Mouse (Mus musculus) neural tube, embryonic 11.5 days (tissue): ENCODE data around the gene Rgs9bp. TPM values are rescaled to one million over a fixed set of nuclear protein-coding genes. Genes with fewer than 3 reads are reported as not detected.

Experiments
- ATAC-seq: fragments of 200-750 bp; cut with Nextera tagmentation; 2 replicates; pipeline ENCODE4 v1.8.0; 2017; ENCODE audit warnings: moderate number of reproducible peaks, mild to moderate bottlenecking, moderate TSS enrichment, moderate library complexity; ENCODE audit not compliant: insufficient read depth, low FRiP score, low TSS enrichment
- DNase-seq: peaks from one replicate; pipeline ENCODE4 v3.0.0-alpha.2; 2015; ENCODE audit warnings: low spot score
- H3K27ac ChIP-seq: fragments of 300-500 bp; sonication (generic); 2 replicates; pipeline ENCODE4 v1.5.1; 2014; ENCODE audit warnings: low read depth, mild to moderate bottlenecking, low read length
- H3K27me3 ChIP-seq: fragments of 300-500 bp; sonication (generic); 2 replicates; pipeline ENCODE4 v1.6.1; 2014; ENCODE audit warnings: mild to moderate bottlenecking, low read length, mixed read lengths; ENCODE audit not compliant: control insufficient read depth, insufficient read depth
- H3K36me3 ChIP-seq: fragments of 300-500 bp; sonication (generic); 2 replicates; pipeline ENCODE4 v1.6.1; 2014; ENCODE audit warnings: mild to moderate bottlenecking, low read length, moderate library complexity, mixed read lengths; ENCODE audit not compliant: control insufficient read depth, insufficient read depth
- H3K4me1 ChIP-seq: fragments of 300-500 bp; sonication (generic); 2 replicates; pipeline ENCODE4 v1.6.1; 2014; ENCODE audit warnings: low read length, mixed read lengths; ENCODE audit not compliant: control insufficient read depth, insufficient read depth
- H3K4me2 ChIP-seq: fragments of 300-500 bp; sonication (generic); 2 replicates; pipeline ENCODE4 v1.6.1; 2014; ENCODE audit warnings: low read depth, mild to moderate bottlenecking, moderate library complexity
- H3K4me3 ChIP-seq: fragments of 300-500 bp; sonication (generic); 2 replicates; pipeline ENCODE4 v1.5.1; 2014; ENCODE audit warnings: low read depth, low read length
- H3K9ac ChIP-seq: fragments of 300-500 bp; sonication (generic); 2 replicates; pipeline ENCODE4 v1.6.1; 2014; ENCODE audit warnings: mild to moderate bottlenecking, low read length
- H3K9me3 ChIP-seq: fragments of 300-500 bp; sonication (generic); 2 replicates; pipeline ENCODE4 v1.6.1; 2016; ENCODE audit warnings: low read length; ENCODE audit not compliant: control insufficient read depth
- WGBS: fragments of 180-500 bp; shearing (Covaris S2); extraction: QIAGEN DNeasy Blood & Tissue Kit; methylation state at CpG from one replicate; pipeline ENCODE4 v1.1.7; 2014; 5-methylcytosine and 5-hydroxymethylcytosine counted together
- polyA plus RNA-seq: library from polyadenylated mRNA; unstranded; fragments of >200 nt; fragmentation: Nextera tagmentation; extraction: Ambion mirVana; gene quantifications from 2 replicates; pipeline ENCODE4 v1.2.1, GENCODE M21; 2014

Rgs9bp gene
- 0.18 and 0.24 TPM in 2 replicates for polyA plus RNA-seq

- H3K4me1 ChIP-seq = peaks cover 9% of the 10 kb centered on the region
- H3K9ac ChIP-seq = peak within 1 kb of the TSS; percentile 83
- no peaks in the 10 kb centered on the region for H3K36me3 ChIP-seq
- H3K27me3 ChIP-seq = peaks cover 21% of the 10 kb centered on the region
- H3K9me3 ChIP-seq = no peaks in the 10 kb centered on the region
- 0 out of 2 replicates have a peak within 1 kb of the TSS, but pooled peaks have one; percentile 34 for H3K27ac ChIP-seq
- under 1% methylated on average over 37 of the region's 45 CpGs for WGBS
- ATAC-seq = peak; percentile 75
- H3K4me3 ChIP-seq = peak within 1 kb of the TSS; percentile 82
- H3K4me2 ChIP-seq = peak within 1 kb of the TSS; percentile 100
- peak; percentile 66 for DNase-seq
Measured at GRCm38 (mm10) chr7:35585191-35586054, at the start of gene Rgs9bp. Rgs9bp (minus strand) TSS chr7:35585582.

- 71% methylated on average over 5 of the region's 5 CpGs for WGBS
- Histone ChIP-seq H3K4me1 (no peaks in the 10 kb centered on the region), H3K27ac (no peak overlapping the region), H3K4me3 (no peak overlapping the region), H3K9me3 (no peaks in the 10 kb centered on the region), H3K4me2 (no peak overlapping the region), H3K9ac (no peak overlapping the region), H3K36me3 (peaks cover 2% of the 10 kb centered on the region), H3K27me3 (no peaks in the 10 kb centered on the region)
- peak; percentile 38 for DNase-seq
- ATAC-seq = no peak
Measured at GRCm38 (mm10) chr7:35628496-35628895, 43.1 kb upstream of the Rgs9bp start.

GRCm38 (mm10) chr7:35627371-35627770, 42.0 kb upstream of the Rgs9bp start:
- 92% methylated on average over 10 of the region's 10 CpGs for WGBS
- Histone ChIP-seq H3K27me3 (no peaks in the 10 kb centered on the region), H3K9ac (no peak overlapping the region), H3K4me1 (no peaks in the 10 kb centered on the region), H3K4me3 (no peak overlapping the region), H3K27ac (no peak overlapping the region), H3K4me2 (no peak overlapping the region), H3K9me3 (no peaks in the 10 kb centered on the region), H3K36me3 (peaks cover 2% of the 10 kb centered on the region)
- no peak for ATAC-seq
- DNase-seq = no peak

- Histone ChIP-seq H3K4me3 (no peak overlapping the region), H3K9ac (no peak overlapping the region), H3K36me3 (peaks cover under 1% of the 10 kb centered on the region), H3K4me2 (no peak overlapping the region), H3K4me1 (no peaks in the 10 kb centered on the region), H3K27ac (no peak overlapping the region), H3K9me3 (no peaks in the 10 kb centered on the region), H3K27me3 (no peaks in the 10 kb centered on the region)
- ATAC-seq (no peak), DNase-seq (no peak)
- WGBS = 99% methylated on average over 5 of the region's 5 CpGs
Measured at GRCm38 (mm10) chr7:35626038-35626437, 40.7 kb upstream of the Rgs9bp start.

- H3K36me3 ChIP-seq = no peaks in the 10 kb centered on the region; the same call in 1 of the 2 replicates
- no peak for DNase-seq
- H3K9ac ChIP-seq = no peak overlapping the region
- 95% methylated on average over 10 of the region's 10 CpGs for WGBS
- no peak overlapping the region for H3K4me2 ChIP-seq
- no peak overlapping the region for H3K27ac ChIP-seq
- no peak overlapping the region for H3K4me3 ChIP-seq
- no peaks in the 10 kb centered on the region for H3K9me3 ChIP-seq
- ATAC-seq = no peak
- H3K4me1 ChIP-seq = no peaks in the 10 kb centered on the region
- H3K27me3 ChIP-seq = no peaks in the 10 kb centered on the region
Measured at GRCm38 (mm10) chr7:35622626-35623025, 37.2 kb upstream of the Rgs9bp start.

- H3K36me3 ChIP-seq = peaks cover 4% of the 10 kb centered on the region; the same call in 1 of the 2 replicates
- H3K9ac ChIP-seq = no peak overlapping the region
- H3K4me2 ChIP-seq = no peak overlapping the region
- H3K4me1 ChIP-seq = no peaks in the 10 kb centered on the region
- DNase-seq (peak; percentile 22), ATAC-seq (no peak; the same call in 1 of the 2 replicates)
- no peaks in the 10 kb centered on the region for H3K27me3 ChIP-seq
- H3K9me3 ChIP-seq = no peaks in the 10 kb centered on the region
- H3K4me3 ChIP-seq = no peak overlapping the region
- H3K27ac ChIP-seq = no peak overlapping the region
- 47% methylated on average over 4 of the region's 4 CpGs for WGBS
Measured at GRCm38 (mm10) chr7:35617513-35617912, 32.1 kb upstream of the Rgs9bp start.

GRCm38 (mm10) chr7:35609245-35609644, 23.9 kb upstream of the Rgs9bp start:
- H3K9me3 ChIP-seq = no peaks in the 10 kb centered on the region
- H3K9ac ChIP-seq = no peak overlapping the region
- DNase-seq (no peak), ATAC-seq (no peak)
- no peaks in the 10 kb centered on the region for H3K27me3 ChIP-seq
- H3K4me3 ChIP-seq = no peak overlapping the region
- H3K4me1 ChIP-seq = no peaks in the 10 kb centered on the region
- H3K27ac ChIP-seq = no peak overlapping the region
- H3K36me3 ChIP-seq = peaks cover 2% of the 10 kb centered on the region; the same call in 1 of the 2 replicates
- no peak overlapping the region for H3K4me2 ChIP-seq
- 93% methylated on average over 10 of the region's 10 CpGs for WGBS

- no peak overlapping the region for H3K27ac ChIP-seq
- DNase-seq (no peak), ATAC-seq (no peak)
- no peaks in the 10 kb centered on the region for H3K9me3 ChIP-seq
- H3K4me2 ChIP-seq = no peak overlapping the region
- H3K9ac ChIP-seq = no peak overlapping the region
- 90% methylated on average over 10 of the region's 10 CpGs for WGBS
- no peaks in the 10 kb centered on the region for H3K27me3 ChIP-seq
- H3K4me3 ChIP-seq = no peak overlapping the region
- H3K36me3 ChIP-seq = peaks cover 2% of the 10 kb centered on the region; the same call in 1 of the 2 replicates
- no peaks in the 10 kb centered on the region for H3K4me1 ChIP-seq
Measured at GRCm38 (mm10) chr7:35606816-35607215, 21.4 kb upstream of the Rgs9bp start.

GRCm38 (mm10) chr7:35602766-35603165, 17.4 kb upstream of the Rgs9bp start:
- Histone ChIP-seq H3K9ac (no peak overlapping the region), H3K36me3 (peaks cover 2% of the 10 kb centered on the region; the same call in 1 of the 2 replicates), H3K4me3 (no peak overlapping the region), H3K27me3 (no peaks in the 10 kb centered on the region), H3K4me1 (no peaks in the 10 kb centered on the region), H3K4me2 (no peak overlapping the region), H3K9me3 (no peaks in the 10 kb centered on the region), H3K27ac (no peak overlapping the region)
- WGBS = 98% methylated on average over 5 of the region's 5 CpGs
- ATAC-seq (no peak), DNase-seq (no peak)
